Mouse (Mus musculus): Measurements from ENCODE around the gene Nubp1. TPM values are rescaled to one million over a fixed set of nuclear protein-coding genes. Genes with fewer than 3 reads are reported as not detected.

The Nubp1 gene
- total RNA-seq, 1 experiment from 2014 or later, result 35.9 TPM

- ATAC-seq (replicated peaks in 1 of 2; ENCODE audit: insufficient read depth in 1 of 2, low FRiP score in 2 of 2, low TSS enrichment in 1 of 2, low read depth in 1 of 2, poor library complexity in 2 of 2, severe bottlenecking in 2 of 2), result peak in 1 of 2 experiments; percentile 17; a peak in 1 of 4 replicates
These were observed 13.0 kb upstream of the Nubp1 start for GRCm38 (mm10) chr16:10398755-10399154.

GRCm38 (mm10) chr16:10399160-10399559, 12.6 kb upstream of the Nubp1 start:
- peak; percentile 71 to 85 for ATAC-seq (replicated peaks in 1 of 2; ENCODE audit: insufficient read depth in 1 of 2, low FRiP score in 2 of 2, low TSS enrichment in 1 of 2, low read depth in 1 of 2, poor library complexity in 2 of 2, severe bottlenecking in 2 of 2)

- peak in 1 of 2 experiments; percentile 33; a peak in 2 of 4 replicates for ATAC-seq (replicated peaks in 1 of 2; ENCODE audit: insufficient read depth in 1 of 2, low FRiP score in 2 of 2, low TSS enrichment in 1 of 2, low read depth in 1 of 2, poor library complexity in 2 of 2, severe bottlenecking in 2 of 2)
These were observed 4.2 kb downstream of the Nubp1 start for GRCm38 (mm10) chr16:10415976-10416375.

DNA sequence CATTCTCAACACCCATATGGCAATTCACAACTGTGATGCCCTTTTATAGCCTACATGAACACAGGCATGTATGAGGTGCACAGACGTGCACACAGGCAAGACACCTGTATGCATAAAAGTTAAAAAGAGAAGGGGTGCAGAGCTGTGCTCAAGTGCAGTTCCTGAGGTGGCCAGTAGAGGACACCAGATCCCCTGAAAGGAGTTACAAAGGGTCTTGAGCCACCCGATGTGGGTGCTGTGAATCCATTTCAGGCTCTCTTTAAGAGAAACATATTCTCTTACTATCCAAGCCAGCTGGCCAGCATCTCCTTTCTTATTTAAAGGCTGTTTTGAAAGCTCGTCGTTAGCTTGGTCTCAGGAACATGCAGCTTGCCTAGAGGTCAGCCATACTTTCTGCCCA, 5.1 kb downstream of the Nubp1 start:
- no peak for ATAC-seq (replicated peaks in 1 of 2; ENCODE audit: insufficient read depth in 1 of 2, low FRiP score in 2 of 2, low TSS enrichment in 1 of 2, low read depth in 1 of 2, poor library complexity in 2 of 2, severe bottlenecking in 2 of 2)

GRCm38 (mm10) chr16:10417723-10418259, 6.0 kb downstream of the Nubp1 start:
- no peak for ATAC-seq (replicated peaks in 1 of 2; ENCODE audit: insufficient read depth in 1 of 2, low FRiP score in 2 of 2, low TSS enrichment in 1 of 2, low read depth in 1 of 2, poor library complexity in 2 of 2, severe bottlenecking in 2 of 2)

DNA sequence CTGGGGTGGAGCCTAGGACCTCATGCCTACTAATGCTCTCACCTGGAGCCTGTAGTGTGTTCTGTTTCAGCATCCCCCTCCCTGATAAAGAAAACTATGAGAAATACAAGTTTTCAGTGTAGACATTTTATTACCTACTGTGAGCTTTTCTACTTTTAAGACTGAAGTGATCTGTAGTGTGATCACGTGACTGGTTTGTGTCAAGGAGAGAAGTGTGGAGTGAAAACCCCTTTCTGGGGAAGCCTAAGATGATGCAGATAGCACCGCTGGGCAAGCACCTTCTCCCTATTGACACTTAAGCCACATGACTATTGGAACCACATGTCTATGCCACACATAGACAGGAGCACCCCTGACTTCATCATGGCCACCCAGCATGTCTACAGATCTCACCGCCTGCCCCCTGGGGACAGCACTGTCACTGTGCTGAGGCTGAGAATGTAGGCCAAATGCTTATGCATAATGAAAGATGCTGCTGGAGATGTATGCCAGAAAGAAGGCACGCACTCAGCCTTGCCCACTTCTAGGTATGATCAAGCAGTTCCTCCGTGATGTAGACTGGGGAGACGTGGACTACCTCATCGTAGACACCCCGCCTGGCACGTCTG, 8.8 kb downstream of the Nubp1 start:
- ATAC-seq (replicated peaks in 1 of 2; ENCODE audit: insufficient read depth in 1 of 2, low FRiP score in 2 of 2, low TSS enrichment in 1 of 2, low read depth in 1 of 2, poor library complexity in 2 of 2, severe bottlenecking in 2 of 2), result no peak

DNA sequence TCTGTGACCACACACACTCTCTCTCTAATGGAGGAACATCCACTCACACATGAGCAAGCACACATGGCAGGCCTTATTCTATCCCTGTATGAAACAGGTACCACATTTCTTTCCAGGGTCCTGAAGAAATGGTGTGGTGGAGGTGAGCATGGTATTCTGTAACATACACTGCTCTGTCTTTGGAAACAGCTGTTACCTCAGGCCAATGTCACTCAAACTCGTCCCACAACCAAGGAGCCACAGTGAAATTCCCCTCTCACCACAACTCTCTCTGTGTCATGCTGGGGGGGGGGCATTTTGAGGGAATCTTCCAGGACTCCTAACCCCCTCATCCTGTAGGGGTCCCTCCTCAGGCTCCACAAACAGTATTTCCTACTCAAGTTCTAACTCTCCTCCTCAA, 20.2 kb downstream of the Nubp1 start:
- ATAC-seq (replicated peaks in 1 of 2; ENCODE audit: insufficient read depth in 1 of 2, low FRiP score in 2 of 2, low TSS enrichment in 1 of 2, low read depth in 1 of 2, poor library complexity in 2 of 2, severe bottlenecking in 2 of 2), result no peak

GRCm38 (mm10) chr16:10432387-10432786, 20.6 kb downstream of the Nubp1 start:
- no peak for ATAC-seq (replicated peaks in 1 of 2; ENCODE audit: insufficient read depth in 1 of 2, low FRiP score in 2 of 2, low TSS enrichment in 1 of 2, low read depth in 1 of 2, poor library complexity in 2 of 2, severe bottlenecking in 2 of 2)

GRCm38 (mm10) chr16:10433344-10433743, 21.6 kb downstream of the Nubp1 start:
- ATAC-seq (replicated peaks in 1 of 2; ENCODE audit: insufficient read depth in 1 of 2, low FRiP score in 2 of 2, low TSS enrichment in 1 of 2, low read depth in 1 of 2, poor library complexity in 2 of 2, severe bottlenecking in 2 of 2), result no peak; a peak in 1 of 4 replicates

GRCm38 (mm10) chr16:10436166-10436565, 24.4 kb downstream of the Nubp1 start:
- no peak for ATAC-seq (replicated peaks in 1 of 2; ENCODE audit: insufficient read depth in 1 of 2, low FRiP score in 2 of 2, low TSS enrichment in 1 of 2, low read depth in 1 of 2, poor library complexity in 2 of 2, severe bottlenecking in 2 of 2)

GRCm38 (mm10) chr16:10438055-10438454, 26.3 kb downstream of the Nubp1 start:
- ATAC-seq (replicated peaks in 1 of 2; ENCODE audit: insufficient read depth in 1 of 2, low FRiP score in 2 of 2, low TSS enrichment in 1 of 2, low read depth in 1 of 2, poor library complexity in 2 of 2, severe bottlenecking in 2 of 2), result no peak

DNA sequence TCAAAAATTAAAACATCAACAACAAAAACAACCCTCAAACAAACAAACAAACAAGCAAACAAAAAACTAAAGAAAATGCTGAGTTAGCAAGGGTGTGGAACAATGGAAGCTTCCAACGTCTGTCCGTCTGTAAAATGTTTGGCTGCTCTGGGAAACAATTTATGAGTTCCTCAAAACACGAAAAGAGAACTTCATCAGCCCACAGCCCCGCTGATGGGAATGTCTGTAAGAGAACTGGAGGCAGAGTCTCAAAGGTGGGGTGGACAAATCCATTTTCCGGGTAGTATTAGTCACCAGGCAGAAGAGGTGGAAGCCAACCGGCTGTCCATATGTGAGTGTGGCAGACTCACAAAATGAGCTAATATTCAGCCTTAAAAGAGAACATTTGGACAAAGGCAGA, 29.6 kb downstream of the Nubp1 start:
- peak; percentile 46 to 53; a peak in 3 of 4 replicates for ATAC-seq (replicated peaks in 1 of 2; ENCODE audit: insufficient read depth in 1 of 2, low FRiP score in 2 of 2, low TSS enrichment in 1 of 2, low read depth in 1 of 2, poor library complexity in 2 of 2, severe bottlenecking in 2 of 2)

DNA sequence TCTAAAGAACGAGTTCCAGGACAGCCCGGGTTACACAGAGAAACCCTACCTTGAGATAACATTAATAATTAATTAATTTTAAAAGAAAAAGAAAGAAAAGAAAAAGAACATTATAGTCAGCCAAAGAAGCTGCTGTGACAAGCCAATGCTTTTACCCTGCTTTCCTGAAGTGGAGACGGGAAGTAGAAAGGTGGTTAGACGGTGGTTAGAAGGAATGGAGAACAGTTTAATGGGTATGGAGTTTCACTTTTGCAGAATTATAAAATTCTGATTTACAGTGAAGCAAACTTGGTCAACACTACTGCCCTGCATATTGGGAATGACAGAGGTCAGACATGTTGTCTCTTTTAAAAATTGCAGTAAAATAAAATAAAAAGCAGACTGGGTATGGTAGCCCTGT, 30.0 kb downstream of the Nubp1 start:
- ATAC-seq (replicated peaks in 1 of 2; ENCODE audit: insufficient read depth in 1 of 2, low FRiP score in 2 of 2, low TSS enrichment in 1 of 2, low read depth in 1 of 2, poor library complexity in 2 of 2, severe bottlenecking in 2 of 2), result peak; percentile 52 to 56; a peak in 2 of 4 replicates

DNA sequence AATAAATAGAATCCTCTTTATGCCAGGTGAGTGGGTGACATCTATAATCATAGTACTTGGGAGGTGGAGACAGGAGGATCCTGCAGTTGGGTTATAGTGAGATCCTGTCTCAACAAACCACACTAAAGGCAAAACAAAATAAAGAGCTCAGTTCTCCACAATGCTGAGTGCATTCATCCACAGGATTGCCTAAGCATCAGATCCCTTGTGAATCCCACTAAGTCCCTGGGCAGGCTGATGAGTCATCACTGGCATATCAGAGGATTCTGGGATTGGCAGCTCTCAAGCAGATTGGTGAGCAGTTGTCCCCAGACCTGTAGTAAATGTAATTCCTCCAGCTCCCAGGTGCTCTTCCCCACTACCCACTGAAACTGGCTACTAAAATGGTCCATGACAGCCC, 32.0 kb downstream of the Nubp1 start:
- no peak for ATAC-seq (replicated peaks in 1 of 2; ENCODE audit: insufficient read depth in 1 of 2, low FRiP score in 2 of 2, low TSS enrichment in 1 of 2, low read depth in 1 of 2, poor library complexity in 2 of 2, severe bottlenecking in 2 of 2)

GRCm38 (mm10) chr16:10446573-10447263, 35.0 kb downstream of the Nubp1 start:
- ATAC-seq (replicated peaks in 1 of 2; ENCODE audit: insufficient read depth in 1 of 2, low FRiP score in 2 of 2, low TSS enrichment in 1 of 2, low read depth in 1 of 2, poor library complexity in 2 of 2, severe bottlenecking in 2 of 2), result no peak

GRCm38 (mm10) chr16:10447264-10447594, 35.5 kb downstream of the Nubp1 start, which contains the start of gene Tvp23a:
Gene Tvp23a (minus strand): TSS chr16:10447362.
- no peak for ATAC-seq (replicated peaks in 1 of 2; ENCODE audit: insufficient read depth in 1 of 2, low FRiP score in 2 of 2, low TSS enrichment in 1 of 2, low read depth in 1 of 2, poor library complexity in 2 of 2, severe bottlenecking in 2 of 2)

DNA sequence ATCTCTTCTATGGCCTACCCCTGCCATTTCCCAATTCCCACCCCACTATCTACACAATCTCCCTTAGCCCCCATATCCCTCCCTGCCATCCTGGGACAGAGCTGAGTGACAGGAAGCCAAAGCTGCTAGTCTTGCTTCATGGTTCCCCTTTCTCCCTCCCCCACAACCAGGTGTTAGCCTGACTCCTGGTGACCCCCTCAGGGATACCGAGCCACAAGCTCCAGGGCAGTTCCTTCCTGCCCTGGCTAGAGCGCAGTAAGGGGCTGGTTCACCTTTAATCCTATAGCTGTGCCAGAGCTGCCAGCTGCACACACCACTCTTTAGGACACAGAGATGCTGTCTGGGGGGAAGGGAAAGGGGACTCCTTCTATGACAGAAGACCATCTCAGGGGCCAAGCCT, 36.0 kb downstream of the Nubp1 start:
- ATAC-seq (replicated peaks in 1 of 2; ENCODE audit: insufficient read depth in 1 of 2, low FRiP score in 2 of 2, low TSS enrichment in 1 of 2, low read depth in 1 of 2, poor library complexity in 2 of 2, severe bottlenecking in 2 of 2), result peak; percentile 28 to 31; a peak in 3 of 4 replicates

- no peak for ATAC-seq (replicated peaks in 1 of 2; ENCODE audit: insufficient read depth in 1 of 2, low FRiP score in 2 of 2, low TSS enrichment in 1 of 2, low read depth in 1 of 2, poor library complexity in 2 of 2, severe bottlenecking in 2 of 2)
These were observed 37.2 kb downstream of the Nubp1 start for GRCm38 (mm10) chr16:10448931-10449330.

DNA sequence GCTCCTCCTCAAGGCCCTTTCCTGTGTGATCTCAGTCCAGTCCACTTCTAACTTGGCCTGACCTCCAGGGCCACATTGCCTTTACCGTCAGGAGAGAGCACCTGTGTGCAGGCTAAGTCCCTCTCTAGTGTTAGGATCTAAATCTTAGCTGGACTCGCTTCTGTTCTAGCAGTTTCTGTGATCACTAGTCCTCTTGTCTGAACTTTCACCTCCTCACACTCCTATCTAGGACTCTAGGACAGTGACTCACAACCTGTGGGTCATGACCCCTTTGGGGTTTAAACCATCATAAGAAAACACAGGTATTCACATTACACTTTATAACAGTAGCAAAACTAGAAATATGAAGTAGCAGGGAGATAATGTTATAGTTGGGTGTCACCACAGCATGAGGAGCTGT, 40.2 kb downstream of the Nubp1 start:
- no peak for ATAC-seq (replicated peaks in 1 of 2; ENCODE audit: insufficient read depth in 1 of 2, low FRiP score in 2 of 2, low TSS enrichment in 1 of 2, low read depth in 1 of 2, poor library complexity in 2 of 2, severe bottlenecking in 2 of 2)
